Mouse (Mus musculus): ENCODE measurements around the gene Prpf19. TPM values are rescaled to one million over a fixed set of nuclear protein-coding genes. Genes with fewer than 3 reads are reported as not detected.

Gene Prpf19
- polyA plus RNA-seq, 2 experiments, result 43.6 to 360 TPM

DNA sequence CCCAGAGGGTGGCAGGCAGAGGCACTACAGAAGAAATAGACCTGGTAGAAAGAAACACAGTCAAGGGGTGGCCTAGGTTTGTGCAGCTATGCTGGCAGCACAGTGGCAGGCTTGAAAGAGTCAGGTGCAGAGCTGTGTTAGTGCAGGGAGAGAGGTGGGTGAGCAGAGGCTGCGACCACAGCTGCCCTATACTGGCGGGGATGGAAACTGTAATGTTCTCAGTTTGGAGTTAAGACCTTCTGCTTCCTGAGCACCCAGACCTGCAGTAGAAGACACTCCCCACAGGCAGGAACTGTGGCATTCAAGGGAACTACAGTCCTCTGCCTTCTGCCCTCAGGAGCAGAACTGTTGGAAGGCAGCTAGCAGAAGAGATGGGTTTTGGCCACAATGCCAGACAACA is 19.8 kb downstream of the Prpf19 start:
- H3K9ac ChIP-seq (ENCODE audit: low read depth, low read length, severe bottlenecking), result no peak overlapping the region
- H3K9me3 ChIP-seq (ENCODE audit: control insufficient read depth, low read length), result no peaks in the 10 kb centered on the region
- H3K27me3 ChIP-seq (ENCODE audit: control insufficient read depth, insufficient read depth, low read length), result no peaks in the 10 kb centered on the region
- no peak for TF ChIP-seq POLR2A (IDR thresholded peaks at IDR 0.05; ENCODE audit: borderline replicate concordance, extremely low read depth, insufficient read depth, insufficient read length)
- no peak overlapping the region for H3K4me3 ChIP-seq (replicated peaks; ENCODE audit: low read length)
- no peak overlapping the region for H3K27ac ChIP-seq (replicated peaks; ENCODE audit: low read depth, low read length)
- WGBS, result 38% methylated on average over 2 of the region's 2 CpGs
- H3K4me2 ChIP-seq (replicated peaks; ENCODE audit: low read depth, low read length, severe bottlenecking), result no peak overlapping the region
- no peaks in the 10 kb centered on the region for H3K36me3 ChIP-seq (ENCODE audit: control insufficient read depth, insufficient read depth, low read length)
- H3K4me1 ChIP-seq (ENCODE audit: control insufficient read depth, insufficient read depth, low read length), result peaks cover 4% of the 10 kb centered on the region; the same call in 1 of the 2 replicates
- ATAC-seq (ENCODE audit: low FRiP score, low read depth) (no peak), DNase-seq (ENCODE audit: low spot score) (no peak)

DNA sequence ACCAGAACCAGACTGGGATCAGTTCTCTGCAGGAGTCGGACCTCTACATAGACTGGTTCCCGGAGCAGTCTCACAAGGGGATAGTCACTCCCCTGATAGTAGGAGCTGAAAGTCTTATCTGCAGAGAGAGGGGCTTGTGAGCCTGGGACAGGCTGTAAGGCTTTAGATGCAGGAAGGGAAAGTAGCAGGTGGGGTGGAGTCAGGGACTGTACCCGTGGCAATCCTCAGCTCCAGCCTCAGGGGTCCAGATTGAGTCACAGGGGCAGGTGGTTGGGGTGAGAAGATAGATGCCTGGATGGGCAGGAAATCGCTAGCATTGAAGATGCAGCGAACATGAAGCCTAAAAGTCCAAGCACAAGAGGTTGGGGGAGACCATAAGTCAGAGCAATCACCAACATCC is 21.5 kb downstream of the Prpf19 start:
- H3K4me2 ChIP-seq (replicated peaks; ENCODE audit: low read depth, low read length, severe bottlenecking), result no peak overlapping the region
- H3K27ac ChIP-seq (replicated peaks; ENCODE audit: low read depth, low read length), result no peak overlapping the region
- no peak overlapping the region for H3K9ac ChIP-seq (ENCODE audit: low read depth, low read length, severe bottlenecking)
- ATAC-seq (ENCODE audit: low FRiP score, low read depth) (no peak), DNase-seq (ENCODE audit: low spot score) (no peak)
- WGBS, result 62% methylated on average over 5 of the region's 5 CpGs
- H3K9me3 ChIP-seq (ENCODE audit: control insufficient read depth, low read length), result no peaks in the 10 kb centered on the region
- H3K4me3 ChIP-seq (replicated peaks; ENCODE audit: low read length), result no peak overlapping the region
- H3K4me1 ChIP-seq (ENCODE audit: control insufficient read depth, insufficient read depth, low read length), result no peaks in the 10 kb centered on the region
- no peak for TF ChIP-seq POLR2A (IDR thresholded peaks at IDR 0.05; ENCODE audit: borderline replicate concordance, extremely low read depth, insufficient read depth, insufficient read length)
- no peaks in the 10 kb centered on the region for H3K36me3 ChIP-seq (ENCODE audit: control insufficient read depth, insufficient read depth, low read length)
- H3K27me3 ChIP-seq (ENCODE audit: control insufficient read depth, insufficient read depth, low read length), result no peaks in the 10 kb centered on the region

- Histone ChIP-seq H3K4me3 (replicated peaks; ENCODE audit: low read length) (no peak overlapping the region), H3K27ac (replicated peaks; ENCODE audit: low read depth, low read length) (no peak overlapping the region), H3K4me2 (replicated peaks; ENCODE audit: low read depth, low read length, severe bottlenecking) (no peak overlapping the region), H3K4me1 (ENCODE audit: control insufficient read depth, insufficient read depth, low read length) (no peaks in the 10 kb centered on the region), H3K9me3 (ENCODE audit: control insufficient read depth, low read length) (no peaks in the 10 kb centered on the region), H3K27me3 (ENCODE audit: control insufficient read depth, insufficient read depth, low read length) (no peaks in the 10 kb centered on the region), H3K36me3 (ENCODE audit: control insufficient read depth, insufficient read depth, low read length) (no peaks in the 10 kb centered on the region), H3K9ac (ENCODE audit: low read depth, low read length, severe bottlenecking) (no peak overlapping the region)
- WGBS, result 86% methylated on average over 10 of the region's 10 CpGs
- TF ChIP-seq POLR2A (IDR thresholded peaks at IDR 0.05; ENCODE audit: borderline replicate concordance, extremely low read depth, insufficient read depth, insufficient read length), result no peak
- ATAC-seq (ENCODE audit: low FRiP score, low read depth) (no peak), DNase-seq (ENCODE audit: low spot score) (no peak)
These were observed 23.4 kb downstream of the Prpf19 start for GRCm38 (mm10) chr19:10918321-10918991.

- H3K9me3 ChIP-seq (ENCODE audit: control insufficient read depth, low read length), result no peaks in the 10 kb centered on the region
- H3K9ac ChIP-seq (ENCODE audit: low read depth, low read length, severe bottlenecking), result no peak within 1 kb of the TSS
- H3K27me3 ChIP-seq (ENCODE audit: control insufficient read depth, insufficient read depth, low read length), result no peaks in the 10 kb centered on the region
- DNase-seq (ENCODE audit: low spot score), result no peak
- H3K4me1 ChIP-seq (ENCODE audit: control insufficient read depth, insufficient read depth, low read length), result 0 out of 2 replicates have a peak, but pooled peaks cover 4% of the 10 kb centered on the region
- H3K4me3 ChIP-seq (replicated peaks; ENCODE audit: low read length), result no peak within 1 kb of the TSS
- WGBS, result 65% methylated on average over 2 of the region's 2 CpGs
- TF ChIP-seq POLR2A (IDR thresholded peaks at IDR 0.05; ENCODE audit: borderline replicate concordance, extremely low read depth, insufficient read depth, insufficient read length), result no peak
- H3K36me3 ChIP-seq (ENCODE audit: control insufficient read depth, insufficient read depth, low read length), result no peaks in the 10 kb centered on the region
- no peak within 1 kb of the TSS for H3K4me2 ChIP-seq (replicated peaks; ENCODE audit: low read depth, low read length, severe bottlenecking)
- ATAC-seq (ENCODE audit: low FRiP score, low read depth), result no peak
- no peak within 1 kb of the TSS for H3K27ac ChIP-seq (replicated peaks; ENCODE audit: low read depth, low read length)
These were observed 25.5 kb downstream of the Prpf19 start, which contains the start of gene Zp1 for GRCm38 (mm10) chr19:10920532-10920931. Gene Zp1 (minus strand): TSS chr19:10920632.

GRCm38 (mm10) chr19:10921058-10921457 is 26.0 kb downstream of the Prpf19 start:
- 80% methylated on average over 3 of the region's 3 CpGs for WGBS
- Histone ChIP-seq H3K27ac (replicated peaks; ENCODE audit: low read depth, low read length) (no peak overlapping the region), H3K9me3 (ENCODE audit: control insufficient read depth, low read length) (no peaks in the 10 kb centered on the region), H3K4me3 (replicated peaks; ENCODE audit: low read length) (no peak overlapping the region), H3K4me1 (ENCODE audit: control insufficient read depth, insufficient read depth, low read length) (0 out of 2 replicates have a peak, but pooled peaks cover 4% of the 10 kb centered on the region), H3K27me3 (ENCODE audit: control insufficient read depth, insufficient read depth, low read length) (no peaks in the 10 kb centered on the region), H3K9ac (ENCODE audit: low read depth, low read length, severe bottlenecking) (no peak overlapping the region), H3K36me3 (ENCODE audit: control insufficient read depth, insufficient read depth, low read length) (no peaks in the 10 kb centered on the region), H3K4me2 (replicated peaks; ENCODE audit: low read depth, low read length, severe bottlenecking) (no peak overlapping the region)
- no peak for TF ChIP-seq POLR2A (IDR thresholded peaks at IDR 0.05; ENCODE audit: borderline replicate concordance, extremely low read depth, insufficient read depth, insufficient read length)
- ATAC-seq (ENCODE audit: low FRiP score, low read depth) (no peak), DNase-seq (ENCODE audit: low spot score) (no peak)

Measured in limb, embryonic 14.5 days (tissue).